Mouse (Mus musculus) megakaryocyte, embryonic 14.5 days (primary cell): ENCODE measurements around the gene Lrrc4b. TPM values are rescaled to one million over a fixed set of nuclear protein-coding genes. Genes with fewer than 3 reads are reported as not detected.
A peak's percentile ranks its signal among the peaks of the same experiment; 100 is the strongest.

Source experiments
- H3K27me3 ChIP-seq: replicated peaks from 2 replicates; pipeline ENCODE3; 2012; ENCODE audit warnings: inconsistent platforms
- H3K36me3 ChIP-seq: replicated peaks from 2 replicates; pipeline ENCODE3; 2012; ENCODE audit warnings: low read length, inconsistent platforms, mixed read lengths
- H3K4me1 ChIP-seq: 2 replicates; pipeline ENCODE4 v1.6.1; 2012; ENCODE audit warnings: inconsistent platforms
- H3K4me3 ChIP-seq: replicated peaks from 2 replicates; pipeline ENCODE3; 2012; ENCODE audit warnings: moderate library complexity, mild to moderate bottlenecking, inconsistent platforms
- H3K9me3 ChIP-seq: 2 replicates; pipeline ENCODE4 v1.6.1; 2012; ENCODE audit warnings: inconsistent platforms
- FLI1 ChIP-seq: IDR thresholded peaks from 2 replicates; pipeline ENCODE4 v1.6.1; 2012; ENCODE audit warnings: low read length, inconsistent platforms, mixed read lengths
- GATA1 ChIP-seq: IDR thresholded peaks from 3 replicates; pipeline ENCODE4 v1.6.1; 2012; ENCODE audit warnings: mixed read lengths, low read length, inconsistent platforms, borderline replicate concordance
- polyA plus RNA-seq: library from polyadenylated mRNA; stranded (reverse); fragments of >175 nt; gene quantifications from 2 replicates; pipeline ENCODE4 v1.2.3, GENCODE M21; 2012; ENCODE audit warnings: low replicate concordance; ENCODE audit not compliant: insufficient read depth

Lrrc4b gene
- polyA plus RNA-seq, 1 experiment = not detected

DNA sequence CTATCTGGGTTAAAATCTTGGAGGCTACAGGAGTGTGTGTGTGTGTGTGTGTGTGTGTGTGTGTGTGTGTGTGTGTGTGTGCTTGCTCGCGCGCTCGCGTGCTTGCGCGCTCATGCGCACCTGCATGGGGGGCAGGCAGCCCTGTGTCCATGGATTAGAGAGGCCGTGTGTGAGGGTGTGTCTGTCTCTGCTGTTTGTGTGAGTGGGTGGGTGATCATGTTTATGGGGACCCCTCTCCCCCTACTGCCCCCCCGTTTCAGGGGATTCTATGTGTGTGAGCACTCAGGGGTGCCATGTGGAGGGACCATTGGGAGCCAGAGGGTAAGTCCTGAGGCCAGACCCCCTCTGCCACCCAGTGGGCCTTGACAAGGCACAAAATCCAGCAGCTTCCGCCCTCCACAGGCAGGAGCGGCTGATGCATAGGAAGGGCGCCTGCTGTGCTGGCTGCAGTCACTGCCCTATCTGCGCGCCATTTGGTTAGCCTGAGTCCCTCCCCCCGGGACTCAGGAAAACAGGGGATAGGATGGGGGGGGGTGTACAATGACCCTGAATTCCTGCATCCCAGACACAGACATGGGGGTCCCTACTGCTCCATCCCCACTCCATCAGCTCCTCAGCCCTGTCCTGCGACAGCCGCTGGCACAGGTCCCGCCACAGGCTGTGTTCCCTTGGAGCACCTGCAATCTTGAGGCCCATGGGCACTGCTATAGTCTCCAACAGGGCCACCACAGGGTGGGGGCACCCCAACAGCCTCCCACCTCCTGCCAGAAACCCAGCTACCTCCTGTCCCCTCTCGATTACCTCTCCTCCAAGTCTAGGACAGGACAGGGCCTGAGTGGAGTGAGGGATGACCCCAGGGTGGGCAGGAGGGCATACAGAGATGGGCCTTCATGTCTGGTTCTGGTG lies 14.7 kb downstream of the Lrrc4b start:
- peaks cover 92% of the 10 kb centered on the region for H3K27me3 ChIP-seq
- peaks cover 26% of the 10 kb centered on the region for H3K4me1 ChIP-seq
- no peaks in the 10 kb centered on the region for H3K36me3 ChIP-seq
- TF ChIP-seq GATA1 (no peak), FLI1 (no peak)
- no peak overlapping the region for H3K4me3 ChIP-seq
- no peaks in the 10 kb centered on the region for H3K9me3 ChIP-seq

DNA sequence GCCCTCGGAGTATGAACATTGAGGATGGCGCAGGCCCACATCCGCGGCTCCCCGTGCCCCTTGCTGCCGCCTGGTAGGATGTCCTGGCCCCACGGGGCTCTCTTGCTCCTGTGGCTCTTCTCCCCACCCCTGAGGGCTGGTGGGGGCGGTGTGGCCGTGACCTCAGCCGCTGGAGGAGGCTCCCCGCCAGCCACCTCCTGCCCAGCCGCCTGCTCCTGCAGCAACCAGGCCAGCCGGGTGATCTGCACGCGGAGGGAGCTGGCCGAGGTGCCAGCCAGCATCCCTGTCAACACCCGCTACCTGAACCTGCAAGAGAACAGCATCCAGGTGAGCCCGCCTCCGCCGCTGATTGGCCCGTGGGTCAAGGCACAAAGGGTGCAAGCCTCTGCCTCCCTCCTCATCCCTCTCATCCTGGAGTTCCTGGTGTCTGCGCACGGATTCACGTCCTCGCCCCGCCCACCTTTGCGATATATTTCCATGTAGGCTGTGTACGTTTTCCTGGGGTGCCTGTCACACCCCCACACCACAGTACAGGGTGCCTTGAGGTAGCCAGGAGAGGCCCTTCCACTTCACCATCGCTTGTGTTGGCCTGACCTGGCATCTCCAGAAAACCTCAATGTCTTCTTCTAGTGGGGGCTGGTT lies 16.2 kb downstream of the Lrrc4b start:
- no peak for TF ChIP-seq FLI1
- no peak for TF ChIP-seq GATA1
- no peaks in the 10 kb centered on the region for H3K36me3 ChIP-seq
- no peak overlapping the region for H3K4me3 ChIP-seq
- H3K27me3 ChIP-seq = peaks cover 94% of the 10 kb centered on the region
- peaks cover 26% of the 10 kb centered on the region for H3K4me1 ChIP-seq
- H3K9me3 ChIP-seq = no peaks in the 10 kb centered on the region

DNA sequence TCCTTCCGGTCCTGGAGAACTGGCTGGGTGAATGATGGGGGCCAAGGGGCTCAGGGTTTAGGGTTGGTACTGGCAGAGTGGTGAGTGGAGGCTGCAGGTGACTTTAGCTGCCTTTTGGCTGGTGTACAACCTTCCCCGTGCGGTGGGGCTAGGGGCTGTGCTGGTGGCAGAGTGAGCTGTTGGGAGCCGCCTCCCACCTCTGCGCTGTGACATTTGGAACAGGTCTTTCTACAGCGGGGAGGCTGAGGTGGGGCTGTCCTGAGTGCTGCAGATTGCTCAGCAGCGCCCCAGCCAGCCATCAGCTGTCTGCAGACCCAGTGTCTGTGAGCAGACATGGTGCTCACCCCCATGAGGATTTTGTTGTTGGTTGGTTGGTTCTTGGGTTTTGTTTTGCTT lies 16.7 kb downstream of the Lrrc4b start:
- no peak overlapping the region for H3K4me3 ChIP-seq
- H3K36me3 ChIP-seq = no peaks in the 10 kb centered on the region
- TF ChIP-seq FLI1 = no peak
- no peak for TF ChIP-seq GATA1
- H3K27me3 ChIP-seq = peaks cover 90% of the 10 kb centered on the region
- no peaks in the 10 kb centered on the region for H3K9me3 ChIP-seq
- peaks cover 26% of the 10 kb centered on the region for H3K4me1 ChIP-seq

DNA sequence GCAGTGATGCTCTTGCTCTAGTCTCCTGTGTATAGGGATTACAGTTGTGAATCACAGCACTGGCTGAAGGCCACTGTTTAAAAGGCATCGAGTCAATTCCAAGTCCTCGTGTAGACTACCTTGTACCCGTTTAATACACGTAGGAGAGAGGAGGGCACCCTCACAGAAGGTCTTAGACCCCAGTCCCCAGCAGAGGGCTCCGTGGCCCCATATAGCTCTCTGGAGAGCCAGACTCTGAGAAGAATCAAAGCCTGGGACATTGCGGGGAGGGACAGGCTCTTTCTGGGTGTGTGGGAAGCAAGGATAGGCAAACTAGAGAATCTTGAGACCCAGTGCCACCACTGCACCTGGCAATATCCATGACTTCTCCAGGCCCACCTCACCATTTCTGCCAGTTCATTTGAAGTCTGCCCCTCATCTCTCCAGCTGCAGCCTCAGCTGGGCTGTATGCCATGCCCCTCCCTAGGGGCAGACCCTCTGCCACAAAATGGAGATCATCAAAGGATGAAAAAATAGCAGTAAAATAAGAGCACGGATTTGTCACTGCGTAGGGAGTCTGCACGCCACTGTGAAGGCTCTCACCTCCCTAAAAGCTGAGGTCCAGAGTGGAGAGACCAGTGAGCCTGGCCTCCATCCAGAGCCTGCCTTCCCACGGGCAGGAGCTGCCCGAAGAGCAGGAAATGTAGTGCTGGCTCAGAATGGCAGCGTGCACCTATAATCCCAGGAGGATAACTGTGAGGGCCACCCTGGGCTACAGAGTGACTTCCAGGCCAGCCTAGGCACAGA lies 17.4 kb downstream of the Lrrc4b start:
- TF ChIP-seq GATA1 (no peak), FLI1 (no peak)
- Histone ChIP-seq H3K9me3 (no peaks in the 10 kb centered on the region), H3K4me3 (no peak overlapping the region), H3K4me1 (peaks cover 26% of the 10 kb centered on the region), H3K36me3 (no peaks in the 10 kb centered on the region), H3K27me3 (peaks cover 84% of the 10 kb centered on the region)

DNA sequence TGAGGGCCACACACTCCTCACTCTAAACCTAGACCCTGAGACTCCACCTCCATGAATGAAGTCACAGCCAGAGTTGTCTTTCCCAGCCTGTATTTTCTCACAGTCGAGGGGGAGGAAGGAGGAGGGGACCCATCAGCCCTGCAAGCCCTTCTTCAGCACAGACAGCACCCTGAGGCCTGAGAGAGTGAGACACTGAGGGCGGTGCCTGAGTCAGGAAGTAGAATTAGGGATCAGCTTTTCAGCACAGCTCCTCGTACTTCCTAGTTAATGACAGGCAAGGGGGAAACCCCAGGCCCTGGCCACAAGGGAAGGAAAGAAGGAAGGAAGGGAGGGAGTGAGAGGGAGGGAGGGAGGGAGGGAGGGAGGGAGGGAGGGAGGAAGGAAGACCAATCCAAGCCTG lies 24.4 kb downstream of the Lrrc4b start:
- H3K27me3 ChIP-seq = peaks cover 56% of the 10 kb centered on the region
- no peaks in the 10 kb centered on the region for H3K36me3 ChIP-seq
- TF ChIP-seq GATA1 (no peak), FLI1 (no peak)
- H3K4me3 ChIP-seq = peak overlapping the region; percentile 78
- peaks cover 20% of the 10 kb centered on the region for H3K4me1 ChIP-seq
- peaks cover 3% of the 10 kb centered on the region; the same call in 1 of the 2 replicates for H3K9me3 ChIP-seq

DNA sequence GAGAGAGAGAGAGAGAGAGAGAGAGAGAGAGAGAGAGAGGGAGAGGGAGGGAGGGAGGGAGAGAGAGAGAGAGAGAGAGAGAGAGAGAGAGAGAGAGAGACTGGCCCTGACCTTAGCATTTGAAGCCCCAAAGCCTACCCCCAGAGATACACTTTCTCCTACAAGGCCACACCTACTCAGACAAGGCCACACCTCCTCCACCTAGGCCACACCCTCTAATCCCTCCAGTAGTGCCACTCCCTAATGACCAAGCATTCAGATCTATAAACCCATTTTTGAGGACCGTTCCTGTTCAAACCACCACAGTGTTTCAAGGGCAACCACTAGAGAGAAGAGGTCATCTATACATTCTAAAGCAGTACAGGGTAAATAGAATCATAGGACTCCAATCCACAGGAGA lies 27.5 kb downstream of the Lrrc4b start:
- H3K27me3 ChIP-seq = peaks cover 67% of the 10 kb centered on the region
- H3K36me3 ChIP-seq = no peaks in the 10 kb centered on the region
- TF ChIP-seq GATA1 = no peak
- no peak for TF ChIP-seq FLI1
- H3K4me1 ChIP-seq = peaks cover 20% of the 10 kb centered on the region
- H3K4me3 ChIP-seq = no peak overlapping the region
- peaks cover 15% of the 10 kb centered on the region for H3K9me3 ChIP-seq

DNA sequence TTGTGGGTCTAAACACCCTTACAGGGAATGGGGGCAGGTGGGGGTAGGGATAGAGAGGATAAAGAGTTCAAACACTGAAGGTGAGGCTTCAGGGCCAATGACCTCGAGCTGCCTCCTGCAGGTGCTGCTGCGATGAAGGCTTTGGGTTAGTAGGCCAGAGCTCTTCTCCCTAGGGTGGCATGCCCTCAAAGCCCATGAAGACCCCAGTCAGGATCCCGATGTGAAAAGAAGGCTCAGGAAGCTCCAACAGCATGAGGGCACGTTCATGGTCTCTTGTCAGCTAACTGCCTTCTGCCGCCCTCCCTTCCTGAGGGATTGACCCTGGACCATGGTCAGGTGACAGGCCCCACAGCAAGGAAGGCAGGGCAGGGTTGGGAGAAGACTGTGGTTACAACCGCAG lies 31.2 kb downstream of the Lrrc4b start:
- peaks cover 24% of the 10 kb centered on the region for H3K9me3 ChIP-seq
- no peaks in the 10 kb centered on the region for H3K36me3 ChIP-seq
- TF ChIP-seq GATA1 (no peak), FLI1 (no peak)
- no peak overlapping the region for H3K4me3 ChIP-seq
- H3K27me3 ChIP-seq = peaks cover 89% of the 10 kb centered on the region
- peaks cover 13% of the 10 kb centered on the region; the same call in 1 of the 2 replicates for H3K4me1 ChIP-seq

DNA sequence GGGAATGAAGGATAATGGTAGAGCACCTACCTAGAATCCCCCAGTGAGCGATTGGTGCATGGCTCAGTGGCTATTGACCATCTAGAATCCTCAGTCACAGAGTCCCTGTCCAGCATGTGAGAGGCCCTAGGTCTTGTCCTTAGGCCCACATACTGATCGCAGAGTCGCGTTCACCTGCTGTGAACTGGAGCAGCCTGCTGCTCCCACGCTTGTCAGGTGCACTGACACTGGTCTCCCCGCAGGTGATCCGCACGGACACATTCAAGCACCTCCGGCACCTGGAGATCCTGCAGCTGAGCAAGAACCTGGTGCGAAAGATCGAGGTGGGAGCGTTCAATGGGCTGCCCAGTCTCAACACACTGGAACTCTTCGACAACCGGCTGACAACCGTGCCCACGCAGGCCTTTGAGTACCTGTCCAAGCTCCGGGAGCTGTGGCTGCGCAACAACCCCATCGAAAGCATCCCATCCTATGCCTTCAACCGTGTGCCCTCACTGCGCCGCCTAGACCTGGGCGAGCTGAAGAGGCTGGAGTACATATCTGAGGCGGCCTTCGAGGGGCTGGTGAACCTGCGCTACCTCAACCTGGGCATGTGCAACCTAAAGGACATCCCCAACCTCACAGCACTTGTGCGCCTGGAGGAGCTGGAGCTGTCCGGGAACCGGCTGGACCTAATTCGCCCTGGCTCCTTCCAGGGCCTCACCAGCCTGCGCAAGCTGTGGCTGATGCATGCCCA lies 32.1 kb downstream of the Lrrc4b start:
- H3K4me1 ChIP-seq = peaks cover 13% of the 10 kb centered on the region; the same call in 1 of the 2 replicates
- peaks cover 24% of the 10 kb centered on the region for H3K9me3 ChIP-seq
- no peaks in the 10 kb centered on the region for H3K36me3 ChIP-seq
- peaks cover 91% of the 10 kb centered on the region for H3K27me3 ChIP-seq
- H3K4me3 ChIP-seq = no peak overlapping the region
- TF ChIP-seq GATA1 = no peak
- TF ChIP-seq FLI1 = no peak

DNA sequence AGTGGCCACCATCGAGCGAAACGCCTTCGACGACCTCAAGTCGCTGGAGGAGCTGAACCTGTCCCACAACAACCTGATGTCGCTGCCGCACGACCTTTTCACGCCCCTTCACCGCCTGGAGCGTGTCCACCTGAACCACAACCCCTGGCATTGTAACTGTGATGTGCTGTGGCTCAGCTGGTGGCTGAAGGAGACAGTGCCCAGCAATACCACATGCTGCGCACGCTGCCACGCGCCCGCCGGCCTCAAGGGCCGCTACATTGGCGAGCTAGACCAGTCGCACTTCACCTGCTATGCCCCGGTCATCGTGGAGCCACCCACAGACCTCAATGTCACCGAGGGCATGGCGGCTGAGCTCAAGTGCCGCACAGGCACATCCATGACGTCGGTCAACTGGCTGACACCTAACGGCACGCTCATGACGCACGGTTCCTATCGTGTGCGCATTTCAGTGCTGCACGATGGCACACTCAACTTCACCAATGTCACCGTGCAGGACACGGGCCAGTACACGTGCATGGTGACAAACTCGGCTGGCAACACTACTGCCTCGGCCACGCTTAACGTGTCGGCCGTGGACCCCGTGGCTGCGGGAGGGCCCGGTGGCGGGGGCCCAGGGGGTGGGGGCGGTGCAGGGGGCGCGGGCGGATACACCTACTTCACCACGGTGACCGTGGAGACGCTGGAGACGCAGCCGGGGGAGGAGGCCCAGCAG lies 32.8 kb downstream of the Lrrc4b start:
- Histone ChIP-seq H3K27me3 (peaks cover 91% of the 10 kb centered on the region), H3K4me1 (peaks cover 16% of the 10 kb centered on the region; the same call in 1 of the 2 replicates)

More for the DNA sequence above, 32.8 kb downstream of the Lrrc4b start:
- TF ChIP-seq FLI1 (no peak), GATA1 (no peak)
- peaks cover 24% of the 10 kb centered on the region for H3K9me3 ChIP-seq
- H3K36me3 ChIP-seq = no peaks in the 10 kb centered on the region
- H3K4me3 ChIP-seq = peak overlapping the region; percentile 79
